Mouse (Mus musculus): ENCODE data around the gene Nfasc. TPM values are rescaled to one million over a fixed set of nuclear protein-coding genes. Genes with fewer than 3 reads are reported as not detected.

The Nfasc gene
- polyA plus RNA-seq, 1 experiment, result 120 TPM

- peaks cover 45% of the 10 kb centered on the region for H3K4me1 ChIP-seq (ENCODE audit: control insufficient read depth, insufficient read depth, low read length)
- peak; percentile 47 to 71 for DNase-seq
- 1% methylated on average over 4 of the region's 4 CpGs for WGBS
- H3K4me3 ChIP-seq (replicated peaks; ENCODE audit: insufficient read depth, low read depth, low read length), result no peak overlapping the region
- no peak for TF ChIP-seq CTCF (IDR thresholded peaks at IDR 0.05; ENCODE audit: borderline replicate concordance, insufficient read depth, low read depth, low read length)
- TF ChIP-seq POLR2A (IDR thresholded peaks at IDR 0.05; ENCODE audit: borderline replicate concordance, insufficient read depth, low read length), result no peak
- H3K27me3 ChIP-seq (ENCODE audit: control insufficient read depth, insufficient read depth, low read length), result no peaks in the 10 kb centered on the region
- 0 out of 2 replicates have a peak overlapping the region, but pooled peaks have one; percentile 1 for H3K27ac ChIP-seq (ENCODE audit: insufficient read depth, low read length)
These were observed 19.2 kb downstream of the Nfasc start for GRCm38 (mm10) chr1:132722362-132722761.

GRCm38 (mm10) chr1:132721266-132721665 lies 20.3 kb downstream of the Nfasc start:
- H3K27me3 ChIP-seq (ENCODE audit: control insufficient read depth, insufficient read depth, low read length), result no peaks in the 10 kb centered on the region
- 60% methylated on average over 3 of the region's 3 CpGs for WGBS
- no peak overlapping the region for H3K4me3 ChIP-seq (replicated peaks; ENCODE audit: insufficient read depth, low read depth, low read length)
- peaks cover 43% of the 10 kb centered on the region for H3K4me1 ChIP-seq (ENCODE audit: control insufficient read depth, insufficient read depth, low read length)
- no peak for DNase-seq
- H3K27ac ChIP-seq (ENCODE audit: insufficient read depth, low read length), result no peak overlapping the region
- TF ChIP-seq POLR2A (IDR thresholded peaks at IDR 0.05; ENCODE audit: borderline replicate concordance, insufficient read depth, low read length), result no peak
- TF ChIP-seq CTCF (IDR thresholded peaks at IDR 0.05; ENCODE audit: borderline replicate concordance, insufficient read depth, low read depth, low read length), result no peak

GRCm38 (mm10) chr1:132718225-132718624 lies 23.4 kb downstream of the Nfasc start:
- H3K4me3 ChIP-seq (replicated peaks; ENCODE audit: insufficient read depth, low read depth, low read length), result no peak overlapping the region
- TF ChIP-seq POLR2A (IDR thresholded peaks at IDR 0.05; ENCODE audit: borderline replicate concordance, insufficient read depth, low read length) (no peak), CTCF (IDR thresholded peaks at IDR 0.05; ENCODE audit: borderline replicate concordance, insufficient read depth, low read depth, low read length) (no peak)
- H3K27ac ChIP-seq (ENCODE audit: insufficient read depth, low read length), result no peak overlapping the region
- 37% methylated on average over 5 of the region's 5 CpGs for WGBS
- peaks cover 36% of the 10 kb centered on the region for H3K4me1 ChIP-seq (ENCODE audit: control insufficient read depth, insufficient read depth, low read length)
- no peaks in the 10 kb centered on the region for H3K27me3 ChIP-seq (ENCODE audit: control insufficient read depth, insufficient read depth, low read length)
- no peak for DNase-seq

GRCm38 (mm10) chr1:132715044-132715443 lies 26.6 kb downstream of the Nfasc start:
- DNase-seq, result no peak
- WGBS, result 84% methylated on average over 9 of the region's 9 CpGs
- peaks cover 33% of the 10 kb centered on the region for H3K4me1 ChIP-seq (ENCODE audit: control insufficient read depth, insufficient read depth, low read length)
- TF ChIP-seq POLR2A (IDR thresholded peaks at IDR 0.05; ENCODE audit: borderline replicate concordance, insufficient read depth, low read length), result no peak
- no peak for TF ChIP-seq CTCF (IDR thresholded peaks at IDR 0.05; ENCODE audit: borderline replicate concordance, insufficient read depth, low read depth, low read length)
- H3K4me3 ChIP-seq (replicated peaks; ENCODE audit: insufficient read depth, low read depth, low read length), result no peak overlapping the region
- no peak overlapping the region for H3K27ac ChIP-seq (ENCODE audit: insufficient read depth, low read length)
- no peaks in the 10 kb centered on the region for H3K27me3 ChIP-seq (ENCODE audit: control insufficient read depth, insufficient read depth, low read length)

- no peak for TF ChIP-seq POLR2A (IDR thresholded peaks at IDR 0.05; ENCODE audit: borderline replicate concordance, insufficient read depth, low read length)
- no peak for TF ChIP-seq CTCF (IDR thresholded peaks at IDR 0.05; ENCODE audit: borderline replicate concordance, insufficient read depth, low read depth, low read length)
- 13% methylated on average over 5 of the region's 5 CpGs for WGBS
- DNase-seq, result peak in 1 of 2 experiments; percentile 46
- Histone ChIP-seq H3K27ac (ENCODE audit: insufficient read depth, low read length) (0 out of 2 replicates have a peak overlapping the region, but pooled peaks have one; percentile 30), H3K4me3 (replicated peaks; ENCODE audit: insufficient read depth, low read depth, low read length) (no peak overlapping the region), H3K4me1 (ENCODE audit: control insufficient read depth, insufficient read depth, low read length) (peaks cover 51% of the 10 kb centered on the region), H3K27me3 (ENCODE audit: control insufficient read depth, insufficient read depth, low read length) (no peaks in the 10 kb centered on the region)
These were observed 32.2 kb downstream of the Nfasc start for GRCm38 (mm10) chr1:132709419-132709818.

- no peak for TF ChIP-seq CTCF (IDR thresholded peaks at IDR 0.05; ENCODE audit: borderline replicate concordance, insufficient read depth, low read depth, low read length)
- no peak for TF ChIP-seq POLR2A (IDR thresholded peaks at IDR 0.05; ENCODE audit: borderline replicate concordance, insufficient read depth, low read length)
- Histone ChIP-seq H3K4me1 (ENCODE audit: control insufficient read depth, insufficient read depth, low read length) (peaks cover 59% of the 10 kb centered on the region), H3K27ac (ENCODE audit: insufficient read depth, low read length) (peak overlapping the region; percentile 20; the same call in 1 of the 2 replicates), H3K4me3 (replicated peaks; ENCODE audit: insufficient read depth, low read depth, low read length) (no peak overlapping the region), H3K27me3 (ENCODE audit: control insufficient read depth, insufficient read depth, low read length) (no peaks in the 10 kb centered on the region)
- WGBS, result 66% methylated on average over 8 of the region's 8 CpGs
- DNase-seq, result no peak
These were observed 34.3 kb downstream of the Nfasc start for GRCm38 (mm10) chr1:132707301-132707700.

- peaks cover 34% of the 10 kb centered on the region for H3K4me1 ChIP-seq (ENCODE audit: control insufficient read depth, insufficient read depth, low read length)
- no peak for DNase-seq
- 35% methylated on average over 5 of the region's 5 CpGs for WGBS
- no peak overlapping the region for H3K4me3 ChIP-seq (replicated peaks; ENCODE audit: insufficient read depth, low read depth, low read length)
- TF ChIP-seq POLR2A (IDR thresholded peaks at IDR 0.05; ENCODE audit: borderline replicate concordance, insufficient read depth, low read length) (no peak), CTCF (IDR thresholded peaks at IDR 0.05; ENCODE audit: borderline replicate concordance, insufficient read depth, low read depth, low read length) (no peak)
- H3K27ac ChIP-seq (ENCODE audit: insufficient read depth, low read length), result no peak overlapping the region; the same call in 1 of the 2 replicates
- H3K27me3 ChIP-seq (ENCODE audit: control insufficient read depth, insufficient read depth, low read length), result no peaks in the 10 kb centered on the region
These were observed 38.1 kb downstream of the Nfasc start for GRCm38 (mm10) chr1:132703467-132703866.

GRCm38 (mm10) chr1:132696926-132697325 lies 44.7 kb downstream of the Nfasc start:
- Histone ChIP-seq H3K27ac (ENCODE audit: insufficient read depth, low read length) (no peak overlapping the region), H3K4me1 (ENCODE audit: control insufficient read depth, insufficient read depth, low read length) (peaks cover 20% of the 10 kb centered on the region), H3K4me3 (replicated peaks; ENCODE audit: insufficient read depth, low read depth, low read length) (no peak overlapping the region), H3K27me3 (ENCODE audit: control insufficient read depth, insufficient read depth, low read length) (no peaks in the 10 kb centered on the region)
- TF ChIP-seq CTCF (IDR thresholded peaks at IDR 0.05; ENCODE audit: borderline replicate concordance, insufficient read depth, low read depth, low read length) (no peak), POLR2A (IDR thresholded peaks at IDR 0.05; ENCODE audit: borderline replicate concordance, insufficient read depth, low read length) (no peak)
- DNase-seq, result peak in 1 of 2 experiments; percentile 37
- WGBS, result 13% methylated on average over 4 of the region's 4 CpGs

All from cerebellum, adult 2 months (tissue).